23 mouse cellular contexts compared by ENCODE assay signal in the genomic region with DNA sequence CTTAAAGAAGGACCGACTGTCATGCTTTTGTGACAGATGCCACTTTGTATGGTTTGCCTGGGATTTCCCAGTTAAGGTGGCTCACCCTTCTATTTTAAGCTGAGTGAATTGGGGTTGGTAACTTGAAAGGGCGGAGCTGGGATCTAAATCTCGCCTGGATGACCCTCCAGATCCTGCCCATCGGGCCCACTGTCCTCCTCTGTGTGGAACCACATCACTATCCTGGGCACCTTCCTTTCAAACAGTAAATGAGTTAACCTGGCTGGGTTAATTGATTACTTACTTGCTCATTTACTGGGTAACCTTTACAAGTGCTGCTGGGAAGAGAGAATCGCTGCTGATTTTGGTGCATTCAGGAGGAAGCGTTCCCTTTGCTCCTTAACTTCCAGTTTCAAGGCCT. TPM values are rescaled to one million over a fixed set of nuclear protein-coding genes. Genes with fewer than 3 reads are reported as not detected.
A peak's percentile ranks its signal among the peaks of the same experiment; 100 is the strongest.
DNase-seq lines count a peak whose midpoint lies in the region; ATAC-seq lines count a peak whose summit lies in the region.
"Had no signal": no experiment of that assay in that cellular context is flagged by ENCODE, and none has a peak within 500 bp of the region (broad histone marks: within the 10 kb centered on the region; RNA-seq: fewer than 3 reads in every experiment).

No protein-coding gene starts in this region.

- ATAC-seq in kidney, embryonic 15.5 days (replicated peaks; ENCODE audit: low FRiP score) = peak; percentile 71
- no peak for ATAC-seq in forebrain, embryonic 11.5 days (replicated peaks; ENCODE audit: low FRiP score)
- ATAC-seq: activated CD4-positive, CD25-positive, alpha-beta regulatory T cell, adult 4 months; forebrain, postnatal 0 days; Patski had no signal

- peaks cover 19% of the 10 kb centered on the region for H3K4me1 ChIP-seq in kidney, embryonic 15.5 days
- H3K4me1 ChIP-seq in forebrain, embryonic 11.5 days (replicated peaks; ENCODE audit: control insufficient read depth, insufficient read depth, low read length) = no peaks in the 10 kb centered on the region
- H3K4me1 ChIP-seq: hindbrain, embryonic 12.5 days had no signal

- no peaks in the 10 kb centered on the region for H3K27me3 ChIP-seq in kidney, embryonic 15.5 days
- no peaks in the 10 kb centered on the region for H3K27me3 ChIP-seq in forebrain, embryonic 11.5 days (ENCODE audit: control insufficient read depth, insufficient read depth, low read length)
- H3K27me3 ChIP-seq: CH12.LX; embryonic facial prominence, embryonic 12.5 days; forebrain, embryonic 12.5 days; hindbrain, embryonic 12.5 days; Patski had no signal

- H3K36me3 ChIP-seq in kidney, embryonic 15.5 days = peaks cover 8% of the 10 kb centered on the region
- H3K36me3 ChIP-seq in forebrain, embryonic 11.5 days (ENCODE audit: control insufficient read depth, insufficient read depth, low read length) = no peaks in the 10 kb centered on the region
- H3K36me3 ChIP-seq: embryonic facial prominence, embryonic 12.5 days; forebrain, embryonic 12.5 days; heart, embryonic 10.5 days; hindbrain, embryonic 12.5 days had no signal

- H3K27ac ChIP-seq in kidney, embryonic 15.5 days = peak overlapping the region; percentile 64
- no peak overlapping the region for H3K27ac ChIP-seq in forebrain, embryonic 11.5 days (ENCODE audit: low read depth, low read length)
- H3K27ac ChIP-seq: embryonic facial prominence, embryonic 12.5 days; forebrain, embryonic 12.5 days; heart, embryonic 10.5 days; hindbrain, embryonic 12.5 days had no signal

- WGBS in kidney, embryonic 15.5 days = 81% methylated on average over 6 of the region's 6 CpGs
- 88% methylated on average over 6 of the region's 6 CpGs for WGBS in forebrain, embryonic 11.5 days

- no peaks in the 10 kb centered on the region for H3K9me3 ChIP-seq in kidney, embryonic 15.5 days (replicated peaks)
- H3K9me3 ChIP-seq in forebrain, embryonic 11.5 days (ENCODE audit: control insufficient read depth, low read length) = no peaks in the 10 kb centered on the region
- H3K9me3 ChIP-seq: embryonic facial prominence, embryonic 12.5 days; forebrain, embryonic 12.5 days; heart, embryonic 10.5 days; hindbrain, embryonic 12.5 days had no signal

- DNase-seq in kidney, adult 18-20 months = peak; percentile 49
- no peak for DNase-seq in kidney, postnatal 4 days
- peak; percentile 82 for DNase-seq in kidney, adult 9 months
- peak; percentile 39 to 66 for DNase-seq in kidney, postnatal 36 days
- DNase-seq in forebrain, embryonic 11.5 days (ENCODE audit: low spot score) = no peak
- DNase-seq: adrenal gland, postnatal 14 days; cerebellum, adult 11-12 months; cerebellum, adult 9-10 months; cerebellum, postnatal 25 days; forebrain, postnatal 0 days; gastrocnemius, adult 2 months; gastrocnemius, postnatal 25 days; heart, postnatal 10 days; heart, postnatal 4 days had no signal

- no peak overlapping the region for H3K4me2 ChIP-seq in kidney, embryonic 15.5 days
- no peak overlapping the region for H3K4me2 ChIP-seq in forebrain, embryonic 11.5 days (ENCODE audit: low read depth, low read length, severe bottlenecking)
- H3K4me2 ChIP-seq: embryonic facial prominence, embryonic 12.5 days; forebrain, embryonic 12.5 days; hindbrain, embryonic 12.5 days had no signal

- no peak overlapping the region for H3K9ac ChIP-seq in kidney, embryonic 15.5 days
- H3K9ac ChIP-seq in forebrain, embryonic 11.5 days (ENCODE audit: low read length) = no peak overlapping the region
- H3K9ac ChIP-seq: embryonic facial prominence, embryonic 12.5 days; forebrain, embryonic 12.5 days; forebrain, postnatal 0 days; hindbrain, embryonic 12.5 days had no signal

- H3K4me3 ChIP-seq in kidney, embryonic 15.5 days (replicated peaks) = no peak overlapping the region
- H3K4me3 ChIP-seq in forebrain, embryonic 11.5 days (ENCODE audit: low read depth, low read length) = no peak overlapping the region
- H3K4me3 ChIP-seq: embryonic facial prominence, embryonic 12.5 days; forebrain, embryonic 12.5 days; gastrocnemius, adult 2 months; heart, embryonic 10.5 days; hindbrain, embryonic 12.5 days had no signal

RNA-seq across cellular contexts. Expression of gene Ppfibp1, which starts 30.1 kb away (rescaled TPM):
- polyA plus RNA-seq in kidney, embryonic 15.5 days (2015; fragmentation: Nextera tagmentation; extraction: Ambion mirVana) = 68.3 and 73.6 TPM in 2 replicates
- 35.9 and 38.4 TPM in 2 replicates for polyA plus RNA-seq in forebrain, embryonic 11.5 days (2014; fragmentation: Nextera tagmentation; extraction: Ambion mirVana)

RNA-seq across cellular contexts. Expression of gene 1700034J05Rik, which starts 35.9 kb away (rescaled TPM):
- polyA plus RNA-seq in kidney, embryonic 15.5 days (2015; fragmentation: Nextera tagmentation; extraction: Ambion mirVana) = 0.22 and 0.36 TPM in 2 replicates
- 0.08 and 0.09 TPM in 2 replicates for polyA plus RNA-seq in forebrain, embryonic 11.5 days (2014; fragmentation: Nextera tagmentation; extraction: Ambion mirVana)
- polyA plus RNA-seq: activated CD4-positive, CD25-positive, alpha-beta regulatory T cell, adult 4 months; cortical plate, adult 2 months; forebrain, embryonic 12.5 days; forebrain, postnatal 0 days; Patski had no signal

Comparison
In these comparisons a context has a peak if more than half of its experiments do, and no peak if none do; other contexts are left out.
1. DNase-seq: peak in kidney, adult 18-20 months (single experiment), kidney, adult 9 months (single experiment) and kidney, postnatal 36 days (2 of 2); none in kidney, postnatal 4 days (0 of 2) and forebrain, embryonic 11.5 days (single experiment).